Mouse (Mus musculus): ENCODE results near the gene Palmd. TPM values are rescaled to one million over a fixed set of nuclear protein-coding genes. Genes with fewer than 3 reads are reported as not detected.

The Palmd gene
- polyA plus RNA-seq, 1 experiment: not detected

DNA sequence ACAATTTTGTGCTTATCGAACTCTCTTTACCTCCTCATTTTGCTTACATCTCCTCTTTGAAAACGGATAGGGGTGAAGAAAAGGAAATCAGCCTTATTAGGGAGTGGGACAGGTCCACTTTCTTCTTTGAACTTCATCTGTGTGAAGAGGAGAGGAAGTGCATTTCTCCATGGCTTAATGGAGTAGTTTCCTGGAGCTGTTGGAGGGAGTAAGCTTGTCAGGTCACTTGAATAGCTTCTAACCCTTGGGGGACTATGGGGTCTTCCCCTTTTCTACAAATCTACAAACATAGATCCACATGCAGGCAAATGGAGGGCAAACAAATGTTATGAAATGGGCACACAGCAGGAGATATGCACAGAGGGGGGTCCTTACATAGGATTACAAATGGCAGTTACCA, 17.7 kb upstream of the Palmd start:
- TF ChIP-seq CTCF (IDR thresholded peaks at IDR 0.05; ENCODE audit: insufficient read depth, low read depth, low read length): no peak
- no peak for TF ChIP-seq POLR2A (IDR thresholded peaks at IDR 0.05; ENCODE audit: insufficient read depth, low read depth, low read length)

DNA sequence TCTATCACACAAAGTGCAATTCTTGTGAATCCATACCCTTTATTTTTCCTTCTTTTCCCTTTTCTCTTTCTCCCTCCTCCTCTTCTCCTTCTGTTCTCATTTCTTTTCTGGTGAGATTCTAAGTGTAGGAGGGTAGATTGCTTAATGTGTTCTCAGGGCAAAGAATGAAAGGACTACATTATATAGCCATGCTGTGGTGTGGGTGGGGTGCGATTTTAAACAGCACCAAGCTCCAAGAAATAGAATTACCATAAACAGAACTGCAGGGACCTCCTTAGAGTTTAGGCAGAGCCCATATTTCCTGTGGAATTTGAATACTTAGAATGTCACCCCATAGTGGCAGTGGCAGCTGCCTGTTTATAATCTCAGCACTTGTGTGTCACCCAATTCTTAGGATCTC, 17.0 kb upstream of the Palmd start:
- H3K4me3 ChIP-seq (ENCODE audit: insufficient read depth, low read depth, low read length): no peak overlapping the region
- H3K4me1 ChIP-seq (ENCODE audit: control insufficient read depth, insufficient read depth, low read length): no peaks in the 10 kb centered on the region
- WGBS: 28% methylated on average over 1 of the region's 1 CpGs
- TF ChIP-seq CTCF (IDR thresholded peaks at IDR 0.05; ENCODE audit: insufficient read depth, low read depth, low read length): no peak
- no peak for TF ChIP-seq POLR2A (IDR thresholded peaks at IDR 0.05; ENCODE audit: insufficient read depth, low read depth, low read length)
- no peak overlapping the region for H3K27ac ChIP-seq (ENCODE audit: insufficient read depth, low read depth, low read length)

More for the DNA sequence above, 17.7 kb upstream of the Palmd start:
- H3K4me3 ChIP-seq (ENCODE audit: insufficient read depth, low read depth, low read length): no peak overlapping the region
- 69% methylated on average over 2 of the region's 2 CpGs for WGBS
- H3K27ac ChIP-seq (ENCODE audit: insufficient read depth, low read depth, low read length): no peak overlapping the region
- no peaks in the 10 kb centered on the region for H3K4me1 ChIP-seq (ENCODE audit: control insufficient read depth, insufficient read depth, low read length)

DNA sequence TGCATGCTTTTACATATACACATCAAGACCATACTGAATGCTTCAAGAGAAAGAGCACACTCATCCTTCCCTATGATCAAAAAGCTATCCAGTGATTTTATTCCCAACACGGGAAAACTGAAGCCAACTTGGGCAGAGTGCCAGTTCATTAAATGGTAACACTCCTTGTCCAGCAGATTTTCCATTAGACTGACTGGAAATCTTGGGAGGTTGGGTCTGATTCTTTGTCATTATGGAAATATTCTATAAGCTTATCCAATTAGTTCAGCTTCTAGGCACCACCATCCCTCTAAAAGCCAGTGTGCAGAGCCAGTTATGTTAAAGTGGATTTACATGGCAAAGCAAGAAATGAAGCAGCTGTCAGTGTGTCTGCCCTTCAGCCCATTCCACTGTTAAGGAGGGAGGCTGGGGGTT, 16.3 kb upstream of the Palmd start:
- H3K27ac ChIP-seq (ENCODE audit: insufficient read depth, low read depth, low read length): no peak overlapping the region

DNA sequence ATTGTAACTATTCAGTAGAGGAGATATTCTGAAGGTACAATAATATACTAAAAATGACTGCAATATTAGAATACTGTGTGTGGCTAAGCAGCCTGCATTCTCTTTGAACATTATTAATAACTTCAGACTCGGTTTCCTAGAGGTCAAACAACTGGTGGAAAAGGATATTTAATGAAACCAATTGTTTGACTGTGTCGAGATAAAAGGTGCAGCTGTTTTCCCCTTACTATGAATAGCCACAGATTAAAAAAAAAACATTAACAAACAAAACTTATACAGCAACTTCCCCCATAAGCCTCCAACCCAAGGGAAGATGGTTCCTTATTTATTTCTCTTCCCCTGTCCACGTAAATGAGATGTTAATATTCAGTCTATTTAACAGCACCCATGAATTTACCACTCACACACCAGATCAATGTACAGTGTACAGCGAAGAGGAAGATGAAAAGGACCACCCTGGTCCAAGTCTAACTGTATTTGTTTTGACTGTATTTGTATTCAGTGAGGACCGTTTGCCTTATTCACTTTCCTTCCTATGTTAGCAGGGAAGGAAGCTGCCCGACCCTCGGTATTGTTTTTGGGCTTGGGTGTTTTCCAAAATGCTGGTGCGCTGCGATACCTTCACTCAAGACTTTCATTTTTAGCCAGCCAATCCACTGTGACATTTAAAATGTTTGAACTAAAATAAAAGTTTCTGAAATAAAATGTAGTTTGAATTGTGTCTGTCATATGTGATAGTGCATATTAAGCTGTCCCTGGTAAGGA, 13.2 kb upstream of the Palmd start:
- TF ChIP-seq CTCF (IDR thresholded peaks at IDR 0.05; ENCODE audit: insufficient read depth, low read depth, low read length) (no peak), POLR2A (IDR thresholded peaks at IDR 0.05; ENCODE audit: insufficient read depth, low read depth, low read length) (no peak)
- 62% methylated on average over 9 of the region's 9 CpGs for WGBS

More for the DNA sequence above, 16.3 kb upstream of the Palmd start:
- Histone ChIP-seq H3K4me1 (ENCODE audit: control insufficient read depth, insufficient read depth, low read length) (no peaks in the 10 kb centered on the region), H3K4me3 (ENCODE audit: insufficient read depth, low read depth, low read length) (no peak overlapping the region)
- TF ChIP-seq POLR2A (IDR thresholded peaks at IDR 0.05; ENCODE audit: insufficient read depth, low read depth, low read length) (no peak), CTCF (IDR thresholded peaks at IDR 0.05; ENCODE audit: insufficient read depth, low read depth, low read length) (no peak)
- WGBS: 25% methylated on average over 1 of the region's 1 CpGs

DNA sequence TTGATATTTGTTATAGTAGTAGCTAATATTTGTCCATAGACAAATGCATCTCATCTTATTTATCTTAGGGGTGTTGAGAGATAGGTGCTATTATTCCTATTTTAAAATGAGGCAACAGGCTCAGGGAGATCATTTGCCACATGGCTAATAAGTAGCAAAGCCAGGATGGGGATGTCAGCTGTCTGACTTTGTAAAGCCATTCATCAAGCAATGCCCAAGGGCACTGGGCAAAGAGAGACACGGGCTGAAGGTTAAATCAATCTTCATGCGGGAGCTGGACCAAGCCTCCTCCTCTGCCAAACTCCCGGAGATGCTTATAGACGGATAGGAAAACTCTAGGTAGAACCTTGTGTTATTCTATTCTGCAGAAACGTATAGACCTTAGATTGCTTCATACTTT, 999 bp upstream of the Palmd start:
- Histone ChIP-seq H3K4me1 (ENCODE audit: control insufficient read depth, insufficient read depth, low read length) (peaks cover 7% of the 10 kb centered on the region), H3K4me3 (ENCODE audit: insufficient read depth, low read depth, low read length) (no peak overlapping the region), H3K27ac (ENCODE audit: insufficient read depth, low read depth, low read length) (no peak overlapping the region)
- 88% methylated on average over 5 of the region's 5 CpGs for WGBS
- no peak for TF ChIP-seq POLR2A (IDR thresholded peaks at IDR 0.05; ENCODE audit: insufficient read depth, low read depth, low read length)
- TF ChIP-seq CTCF (IDR thresholded peaks at IDR 0.05; ENCODE audit: insufficient read depth, low read depth, low read length): no peak

More for the DNA sequence above, 13.2 kb upstream of the Palmd start:
- no peak overlapping the region for H3K4me3 ChIP-seq (ENCODE audit: insufficient read depth, low read depth, low read length)
- no peaks in the 10 kb centered on the region for H3K4me1 ChIP-seq (ENCODE audit: control insufficient read depth, insufficient read depth, low read length)
- H3K27ac ChIP-seq (ENCODE audit: insufficient read depth, low read depth, low read length): no peak overlapping the region

DNA sequence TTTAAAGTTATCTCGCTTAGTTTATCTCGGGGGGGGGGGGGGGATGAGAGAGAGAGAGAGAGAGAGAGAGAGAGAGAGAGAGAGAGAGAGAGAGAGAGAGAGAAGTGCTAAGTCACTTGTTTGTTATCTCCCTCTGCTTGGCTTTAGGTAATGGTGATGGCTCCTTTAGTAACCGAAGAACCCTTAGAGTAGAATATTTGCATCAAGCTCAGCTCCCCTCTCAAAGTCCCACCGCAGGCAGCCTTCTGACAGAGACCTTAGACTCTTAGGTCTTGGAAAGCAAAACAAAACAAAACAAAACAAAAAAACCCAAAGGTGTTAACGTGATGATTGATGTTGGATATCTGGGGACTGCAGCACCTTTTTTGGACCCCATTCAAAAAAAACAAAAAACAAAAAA, 216 bp upstream of the Palmd start:
- Histone ChIP-seq H3K27ac (ENCODE audit: insufficient read depth, low read depth, low read length) (no peak overlapping the region), H3K4me1 (ENCODE audit: control insufficient read depth, insufficient read depth, low read length) (peaks cover 7% of the 10 kb centered on the region), H3K4me3 (ENCODE audit: insufficient read depth, low read depth, low read length) (peak overlapping the region; percentile 51)
- TF ChIP-seq CTCF (IDR thresholded peaks at IDR 0.05; ENCODE audit: insufficient read depth, low read depth, low read length): no peak
- TF ChIP-seq POLR2A (IDR thresholded peaks at IDR 0.05; ENCODE audit: insufficient read depth, low read depth, low read length): no peak
- WGBS: 22% methylated on average over 5 of the region's 5 CpGs

DNA sequence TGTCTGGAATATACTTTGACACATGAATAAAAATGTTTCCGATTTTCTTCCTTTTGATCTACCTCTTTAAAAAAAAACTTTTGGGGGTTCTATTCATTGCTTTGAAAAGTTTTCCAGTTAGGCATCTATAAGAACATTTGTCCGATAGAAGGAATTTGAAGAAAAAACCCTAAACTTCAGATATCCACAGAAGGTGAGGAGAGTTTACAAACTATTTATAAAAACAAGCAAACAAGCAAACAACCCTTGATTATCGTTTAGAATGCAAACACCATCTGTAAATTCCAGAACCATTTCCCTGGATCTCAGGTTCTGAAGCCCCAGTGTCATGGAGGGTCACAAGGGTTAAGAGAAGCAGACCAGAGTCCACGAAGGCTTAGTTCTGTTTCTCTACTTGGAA, 820 bp downstream of the Palmd start, which contains the start of gene 4930455H04Rik:
TSS of gene 4930455H04Rik (plus strand) at position 301 of the 400 bp plus-strand sequence.
- H3K4me3 ChIP-seq (ENCODE audit: insufficient read depth, low read depth, low read length): peak within 1 kb of the TSS; percentile 51
- TF ChIP-seq CTCF (IDR thresholded peaks at IDR 0.05; ENCODE audit: insufficient read depth, low read depth, low read length): no peak
- TF ChIP-seq POLR2A (IDR thresholded peaks at IDR 0.05; ENCODE audit: insufficient read depth, low read depth, low read length): no peak
- 42% methylated on average over 4 of the region's 4 CpGs for WGBS
- no peak within 1 kb of the TSS for H3K27ac ChIP-seq (ENCODE audit: insufficient read depth, low read depth, low read length)
- peaks cover 7% of the 10 kb centered on the region for H3K4me1 ChIP-seq (ENCODE audit: control insufficient read depth, insufficient read depth, low read length)

DNA sequence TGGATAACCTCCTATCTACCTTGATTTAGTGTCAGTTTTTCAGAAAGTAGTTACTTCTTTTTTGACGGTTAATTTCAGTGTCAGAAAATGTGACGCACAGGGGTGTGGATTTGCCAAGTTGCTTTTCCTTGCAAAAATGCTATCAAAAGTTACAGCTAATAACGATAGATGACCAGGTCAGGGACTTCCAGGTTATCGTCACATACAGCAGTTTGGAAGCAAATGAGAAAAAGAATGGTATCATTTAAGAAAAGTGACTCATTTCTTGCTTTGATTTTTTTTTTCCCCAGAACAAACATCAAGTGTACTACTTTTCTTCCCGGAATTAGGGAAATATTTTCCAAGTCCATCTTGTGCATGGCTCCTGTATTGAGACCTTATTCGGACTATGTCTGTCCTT, 1.4 kb downstream of the Palmd start:
- whole genome bisulfite sequencing: 76% methylated on average over 6 of the region's 6 CpGs
- Histone ChIP-seq H3K4me3 (ENCODE audit: insufficient read depth, low read depth, low read length) (no peak overlapping the region), H3K27ac (ENCODE audit: insufficient read depth, low read depth, low read length) (no peak overlapping the region), H3K4me1 (ENCODE audit: control insufficient read depth, insufficient read depth, low read length) (peaks cover 7% of the 10 kb centered on the region)
- TF ChIP-seq CTCF (IDR thresholded peaks at IDR 0.05; ENCODE audit: insufficient read depth, low read depth, low read length): no peak

DNA sequence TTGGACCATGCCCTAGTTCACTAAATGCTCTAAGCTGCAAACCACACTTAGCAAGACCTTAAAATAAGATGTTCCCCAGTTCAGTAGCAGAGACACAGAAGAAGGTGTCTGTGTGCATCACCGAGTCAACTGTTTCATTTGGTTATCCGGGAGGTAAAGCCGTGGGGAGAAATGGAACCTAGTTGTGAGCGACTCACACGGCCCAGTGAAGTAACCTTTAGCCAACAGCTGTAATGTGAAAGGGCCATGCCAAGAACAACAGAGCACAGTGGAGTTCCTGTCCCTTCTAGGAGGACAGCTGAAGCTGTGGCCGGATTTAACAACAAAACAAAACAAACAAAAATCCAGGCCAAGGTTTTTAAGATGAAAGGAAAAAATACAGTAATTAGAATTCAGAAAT, 2.0 kb downstream of the Palmd start:
- no peak for TF ChIP-seq POLR2A (IDR thresholded peaks at IDR 0.05; ENCODE audit: insufficient read depth, low read depth, low read length)
- TF ChIP-seq CTCF (IDR thresholded peaks at IDR 0.05; ENCODE audit: insufficient read depth, low read depth, low read length): no peak
- H3K4me1 ChIP-seq (ENCODE audit: control insufficient read depth, insufficient read depth, low read length): peaks cover 7% of the 10 kb centered on the region
- 63% methylated on average over 6 of the region's 6 CpGs for WGBS
- no peak overlapping the region for H3K27ac ChIP-seq (ENCODE audit: insufficient read depth, low read depth, low read length)
- H3K4me3 ChIP-seq (ENCODE audit: insufficient read depth, low read depth, low read length): no peak overlapping the region

Measured in olfactory bulb, adult 2 months (tissue).